Comparison of ENCODE assay signal across 15 mouse cellular contexts in genomic region chr17:87288131-87288530, GRCm38 (mm10). TPM values are rescaled to one million over a fixed set of nuclear protein-coding genes. Genes with fewer than 3 reads are reported as not detected.
DNase-seq lines count a peak whose midpoint lies in the region; ATAC-seq and TF ChIP-seq lines count a peak whose summit lies in the region.
"Had no signal": no experiment of that assay in that cellular context is flagged by ENCODE, and none has a peak within 500 bp of the region (broad histone marks: within the 10 kb centered on the region; RNA-seq: fewer than 3 reads in every experiment).

No protein-coding gene starts in this region.

- H3K79me2 ChIP-seq in liver, adult 2 months (ENCODE audit: control insufficient read depth, insufficient read depth, low read length) = peaks cover 26% of the 10 kb centered on the region; the same call in 1 of the 2 replicates

- H3K27ac ChIP-seq in embryonic facial prominence, embryonic 13.5 days = 0 out of 2 replicates have a peak overlapping the region, but pooled peaks have one; percentile 8
- no peak overlapping the region for H3K27ac ChIP-seq in embryonic facial prominence, embryonic 10.5 days (replicated peaks)
- H3K27ac ChIP-seq in liver, adult 2 months (replicated peaks; ENCODE audit: insufficient read depth, low read depth, low read length) = peak overlapping the region; percentile 94
- no peak overlapping the region for H3K27ac ChIP-seq in liver, embryonic 11.5 days (ENCODE audit: low read depth, low read length)
- no peak overlapping the region for H3K27ac ChIP-seq in thymus, adult 2 months (ENCODE audit: control insufficient read depth, insufficient read depth, low read length)
- H3K27ac ChIP-seq: heart, adult 2 months; hindbrain, embryonic 13.5 days; lung, embryonic 15.5 days had no signal

- DNase-seq in embryonic facial prominence, embryonic 10.5 days (ENCODE audit: low spot score) = no peak
- peak; percentile 86 for DNase-seq in liver, adult 2 months (ENCODE audit: extremely low read depth, low read depth, low spot score)
- no peak for DNase-seq in liver, embryonic 11.5 days (ENCODE audit: low spot score)
- DNase-seq in thymus, postnatal 0 days (ENCODE audit: low spot score) = peak; percentile 18
- no peak for DNase-seq in thymus, adult 18-20 months
- DNase-seq in ovary, postnatal 14 days (ENCODE audit: low spot score) = no peak
- DNase-seq in thymus, adult 2 months = no peak
- DNase-seq: adrenal gland, postnatal 36 days; cerebellum, postnatal 10 days; heart, adult 2 months; right cerebral cortex, postnatal 14 days had no signal

- H3K4me1 ChIP-seq in embryonic facial prominence, embryonic 13.5 days = peaks cover 36% of the 10 kb centered on the region
- peaks cover 17% of the 10 kb centered on the region for H3K4me1 ChIP-seq in embryonic facial prominence, embryonic 10.5 days
- H3K4me1 ChIP-seq in liver, adult 2 months (ENCODE audit: control insufficient read depth, insufficient read depth, low read length) = peaks cover 68% of the 10 kb centered on the region
- peaks cover 11% of the 10 kb centered on the region for H3K4me1 ChIP-seq in liver, embryonic 11.5 days (replicated peaks; ENCODE audit: control insufficient read depth, insufficient read depth, low read length)
- H3K4me1 ChIP-seq in thymus, adult 2 months (replicated peaks; ENCODE audit: control insufficient read depth, insufficient read depth, low read length) = peaks cover 37% of the 10 kb centered on the region

- H3K27me3 ChIP-seq in embryonic facial prominence, embryonic 13.5 days = peaks cover 44% of the 10 kb centered on the region
- peaks cover 74% of the 10 kb centered on the region for H3K27me3 ChIP-seq in embryonic facial prominence, embryonic 10.5 days (replicated peaks; ENCODE audit: low read depth, poor library complexity, severe bottlenecking)
- H3K27me3 ChIP-seq in liver, adult 2 months (ENCODE audit: control insufficient read depth, insufficient read depth, low read length) = no peaks in the 10 kb centered on the region
- peaks cover 2% of the 10 kb centered on the region; the same call in 1 of the 2 replicates for H3K27me3 ChIP-seq in liver, embryonic 11.5 days (replicated peaks; ENCODE audit: control insufficient read depth, insufficient read depth, low read length)
- no peaks in the 10 kb centered on the region for H3K27me3 ChIP-seq in thymus, adult 2 months (ENCODE audit: control insufficient read depth, insufficient read depth, low read length)
- H3K27me3 ChIP-seq: CH12.LX had no signal

- no peak for ATAC-seq in embryonic facial prominence, embryonic 13.5 days (ENCODE audit: insufficient number of reproducible peaks, insufficient read depth, low FRiP score, low TSS enrichment, low read depth)
- ATAC-seq in liver, embryonic 11.5 days (replicated peaks; ENCODE audit: low FRiP score) = no peak

- no peak for TF ChIP-seq CTCF in liver, adult 2 months (IDR thresholded peaks at IDR 0.05; ENCODE audit: low read depth, low read length)
- TF ChIP-seq CTCF in thymus, adult 2 months (IDR thresholded peaks at IDR 0.05; ENCODE audit: borderline replicate concordance, control insufficient read depth, extremely low read depth, insufficient read depth, low read length, poor library complexity) = no peak

- H3K4me2 ChIP-seq in embryonic facial prominence, embryonic 13.5 days = no peak overlapping the region
- no peak overlapping the region for H3K4me2 ChIP-seq in liver, embryonic 11.5 days
- H3K4me2 ChIP-seq: hindbrain, embryonic 13.5 days; lung, embryonic 15.5 days had no signal

- no peak overlapping the region for H3K4me3 ChIP-seq in embryonic facial prominence, embryonic 13.5 days
- no peak overlapping the region for H3K4me3 ChIP-seq in embryonic facial prominence, embryonic 10.5 days
- peak overlapping the region; percentile 40; the same call in 1 of the 2 replicates for H3K4me3 ChIP-seq in liver, adult 2 months (ENCODE audit: insufficient read depth, low read depth, low read length)
- H3K4me3 ChIP-seq in liver, embryonic 11.5 days (ENCODE audit: low read depth, low read length) = no peak overlapping the region
- no peak overlapping the region for H3K4me3 ChIP-seq in thymus, adult 2 months (ENCODE audit: control insufficient read depth, insufficient read depth, low read length)
- H3K4me3 ChIP-seq: heart, adult 2 months; hindbrain, embryonic 13.5 days; lung, embryonic 15.5 days had no signal

- H3K9ac ChIP-seq in embryonic facial prominence, embryonic 13.5 days = peak overlapping the region; percentile 32; the same call in 1 of the 2 replicates
- H3K9ac ChIP-seq in liver, adult 2 months (ENCODE audit: low read depth, low read length) = peak overlapping the region; percentile 70
- H3K9ac ChIP-seq in liver, embryonic 11.5 days (ENCODE audit: low read depth, low read length) = no peak overlapping the region
- H3K9ac ChIP-seq: hindbrain, embryonic 13.5 days; lung, embryonic 15.5 days had no signal

- no peak for TF ChIP-seq POLR2A in liver, adult 2 months (IDR thresholded peaks at IDR 0.05; ENCODE audit: extremely low read depth, insufficient read depth, low read length)
- no peak for TF ChIP-seq POLR2A in thymus, adult 2 months (IDR thresholded peaks at IDR 0.05; ENCODE audit: control insufficient read depth, extremely low read depth, insufficient read depth, low read length, poor library complexity)

- 0 out of 2 replicates have a peak, but pooled peaks cover 3% of the 10 kb centered on the region for H3K36me3 ChIP-seq in embryonic facial prominence, embryonic 13.5 days
- no peaks in the 10 kb centered on the region for H3K36me3 ChIP-seq in embryonic facial prominence, embryonic 10.5 days (replicated peaks)
- H3K36me3 ChIP-seq in liver, adult 2 months (ENCODE audit: control insufficient read depth, insufficient read depth, low read length) = peaks cover 2% of the 10 kb centered on the region; the same call in 1 of the 2 replicates
- no peaks in the 10 kb centered on the region; the same call in 1 of the 2 replicates for H3K36me3 ChIP-seq in liver, embryonic 11.5 days (ENCODE audit: control insufficient read depth, insufficient read depth, low read length)
- peaks cover 11% of the 10 kb centered on the region for H3K36me3 ChIP-seq in thymus, adult 2 months (ENCODE audit: control insufficient read depth, insufficient read depth, low read length)
- H3K36me3 ChIP-seq: hindbrain, embryonic 13.5 days had no signal

- H3K9me3 ChIP-seq in embryonic facial prominence, embryonic 13.5 days = no peaks in the 10 kb centered on the region
- no peaks in the 10 kb centered on the region for H3K9me3 ChIP-seq in embryonic facial prominence, embryonic 10.5 days
- no peaks in the 10 kb centered on the region for H3K9me3 ChIP-seq in liver, embryonic 11.5 days (ENCODE audit: control insufficient read depth, low read length)
- H3K9me3 ChIP-seq: hindbrain, embryonic 13.5 days; lung, embryonic 15.5 days had no signal

- 31% methylated on average over 12 of the region's 12 CpGs for WGBS in embryonic facial prominence, embryonic 13.5 days
- 23% methylated on average over 12 of the region's 12 CpGs for WGBS in embryonic facial prominence, embryonic 10.5 days
- WGBS in liver, adult 2 months = 27% methylated on average over 12 of the region's 12 CpGs
- 43% methylated on average over 12 of the region's 12 CpGs for WGBS in liver, embryonic 11.5 days
- WGBS in thymus, adult 2 months = 94% methylated on average over 12 of the region's 12 CpGs

RNA-seq across cellular contexts. Expression of gene Ttc7, which starts 5.4 kb away (rescaled TPM):
- polyA plus RNA-seq in embryonic facial prominence, embryonic 13.5 days (2015; fragmentation: Nextera tagmentation; extraction: Ambion mirVana) = 6.4 and 7.2 TPM in 2 replicates
- 3.6 and 4.0 TPM in 2 replicates for polyA plus RNA-seq in embryonic facial prominence, embryonic 10.5 days (2016; fragmentation: Nextera tagmentation; extraction: Ambion mirVana)
- total RNA-seq in liver, adult 2 months (2014; rRNA removed) = 19.0 and 22.4 TPM in 2 replicates
- 36.5 and 37.8 TPM in 2 replicates for polyA plus RNA-seq in liver, adult 2 months (2012; rRNA removed)
- polyA plus RNA-seq in liver, embryonic 11.5 days (2014; fragmentation: Nextera tagmentation; extraction: Ambion mirVana) = 14.1 and 14.3 TPM in 2 replicates
- 31.2 and 33.5 TPM in 2 replicates for polyA plus RNA-seq in thymus, postnatal 0 days (2015; fragmentation: Nextera tagmentation; extraction: Ambion mirVana)
- polyA plus RNA-seq in thymus, adult 2 months (2012; rRNA removed) = 93.6 and 148 TPM in 2 replicates

RNA-seq across cellular contexts. Expression of gene Mcfd2, which starts 22.4 kb away (rescaled TPM):
- polyA plus RNA-seq in embryonic facial prominence, embryonic 13.5 days (2015; fragmentation: Nextera tagmentation; extraction: Ambion mirVana) = 85.7 and 97.0 TPM in 2 replicates
- polyA plus RNA-seq in embryonic facial prominence, embryonic 10.5 days (2016; fragmentation: Nextera tagmentation; extraction: Ambion mirVana) = 75.2 and 81.8 TPM in 2 replicates
- total RNA-seq in liver, adult 2 months (2014; rRNA removed) = 223 and 231 TPM in 2 replicates
- 263 and 314 TPM in 2 replicates for polyA plus RNA-seq in liver, adult 2 months (2012; rRNA removed)
- 71.9 and 76.9 TPM in 2 replicates for polyA plus RNA-seq in liver, embryonic 11.5 days (2014; fragmentation: Nextera tagmentation; extraction: Ambion mirVana)
- 57.7 and 58.4 TPM in 2 replicates for polyA plus RNA-seq in thymus, postnatal 0 days (2015; fragmentation: Nextera tagmentation; extraction: Ambion mirVana)
- polyA plus RNA-seq in thymus, adult 2 months (2012; rRNA removed) = 46.7 and 48.7 TPM in 2 replicates

Comparison
In these comparisons a context has a peak if more than half of its experiments do, and no peak if none do; other contexts are left out.
1. H3K27ac ChIP-seq: peak in embryonic facial prominence, embryonic 13.5 days (single experiment) and liver, adult 2 months (single experiment); none in embryonic facial prominence, embryonic 10.5 days (single experiment), liver, embryonic 11.5 days (single experiment) and thymus, adult 2 months (single experiment).
2. DNase-seq: peak in liver, adult 2 months (single experiment) and thymus, postnatal 0 days (single experiment); none in embryonic facial prominence, embryonic 10.5 days (single experiment), liver, embryonic 11.5 days (single experiment), thymus, adult 18-20 months (0 of 2), ovary, postnatal 14 days (single experiment) and thymus, adult 2 months (single experiment).